Mouse (Mus musculus): ENCODE measurements around the gene Ddx3y. TPM values are rescaled to one million over a fixed set of nuclear protein-coding genes. Genes with fewer than 3 reads are reported as not detected.

The Ddx3y gene
- total RNA-seq (2012; rRNA removed) (19.8 and 23.5 TPM in 2 replicates), total RNA-seq (2014; rRNA removed) (62.5 and 81.4 TPM in 2 replicates), polyA plus RNA-seq (2012; ENCODE audit: insufficient read length, low read depth) (34.5 and 37.7 TPM in 2 replicates)

DNA sequence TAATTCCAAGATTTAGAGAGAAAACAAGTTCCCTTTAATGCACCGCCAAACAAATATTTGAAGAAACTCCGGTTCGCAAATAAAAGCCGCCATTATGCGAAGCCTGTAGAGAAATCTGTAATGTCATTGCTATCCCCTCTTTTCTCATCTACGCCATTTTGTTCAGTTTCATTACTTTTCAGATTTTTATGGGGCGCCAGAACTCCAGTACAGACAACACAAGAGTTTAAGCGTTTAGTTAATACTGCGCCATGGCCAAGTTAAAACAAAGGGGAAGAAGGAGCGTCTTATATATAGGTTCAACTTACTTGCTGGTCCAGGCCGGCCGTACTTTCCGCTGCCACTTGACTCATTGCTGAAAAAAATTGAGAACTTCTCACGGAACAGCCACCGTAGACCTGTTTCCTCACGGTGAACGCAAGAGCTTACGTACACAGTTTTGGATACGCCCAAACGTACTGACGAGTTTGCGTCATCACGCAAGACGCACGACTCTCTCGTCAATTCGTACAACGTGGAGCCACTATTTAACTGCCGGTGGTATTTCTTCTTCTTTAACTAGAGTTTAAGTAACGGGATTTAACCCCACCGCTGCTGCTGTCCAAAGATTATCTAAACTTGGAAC is at the start of gene Ddx3y:
Ddx3y (minus strand) TSS at position 459 of the 625 bp plus-strand sequence.
- H3K9ac ChIP-seq (ENCODE audit: insufficient read depth, low read depth), result peak within 1 kb of the TSS; percentile 90
- peaks cover 0 to 4% of the 10 kb centered on the region in 2 experiments for H3K36me3 ChIP-seq (replicated peaks in 1 of 2; ENCODE audit: control insufficient read depth in 1 of 2, insufficient read depth in 1 of 2, low read length in 1 of 2)
- dilution Hi-C loops (cut with MboI; ENCODE audit: extremely low pct_ligation_motif_present, extremely low pct_unique_long_range_greater_than_20kb, low sequenced_read_pairs) (no loop called here), in situ Hi-C loops (cut with MboI; ENCODE audit: low pct_ligation_motif_present, low pct_unique_long_range_greater_than_20kb, low sequenced_read_pairs) (no loop called here)
- TF ChIP-seq E2F4 (IDR thresholded peaks at IDR 0.05; ENCODE audit: insufficient replicate concordance, low read depth, low read length) (no peak), ZMIZ1 (IDR thresholded peaks at IDR 0.05; ENCODE audit: low read depth, low read length) (no peak), ZKSCAN1 (IDR thresholded peaks at IDR 0.05; ENCODE audit: borderline replicate concordance, low read depth, low read length) (no peak), CHD1 (IDR thresholded peaks at IDR 0.05; ENCODE audit: low read depth, low read length) (no peak), MAX (IDR thresholded peaks at IDR 0.05; ENCODE audit: low read length) (no peak), ZNF384 (IDR thresholded peaks at IDR 0.05; ENCODE audit: low read depth, low read length) (no peak), EP300 (IDR thresholded peaks at IDR 0.05; ENCODE audit: low read length) (no peak), POLR2AphosphoS2 (IDR thresholded peaks at IDR 0.05; ENCODE audit: low read depth, low read length) (no peak), IRF4 (IDR thresholded peaks at IDR 0.05; ENCODE audit: low read depth, low read length) (no peak), SIN3A (IDR thresholded peaks at IDR 0.05; ENCODE audit: low read length) (no peak), BHLHE40 (IDR thresholded peaks at IDR 0.05; ENCODE audit: low read depth, low read length) (no peak)
- H3K9me3 ChIP-seq (replicated peaks; ENCODE audit: low read length), result no peaks in the 10 kb centered on the region
- H3K27ac ChIP-seq (ENCODE audit: insufficient read depth, low read depth), result peak within 1 kb of the TSS; percentile 76; the same call in 1 of the 2 replicates
- H3K79me2 ChIP-seq (replicated peaks; ENCODE audit: control insufficient read depth, extremely low read depth, insufficient read depth, poor library complexity, severe bottlenecking), result peaks cover 11% of the 10 kb centered on the region
- H3K4me1 ChIP-seq (ENCODE audit: control insufficient read depth in 1 of 2, insufficient read depth in 2 of 2), result peaks cover 3 to 4% of the 10 kb centered on the region in 2 experiments; a peak in 2 of 4 replicates
- DNase-seq (ENCODE audit: extremely low read depth), result peak; percentile 83
- H3K4me3 ChIP-seq (replicated peaks in 1 of 3; ENCODE audit: low read depth in 2 of 3, low read length in 2 of 3, poor library complexity in 1 of 3), result peak within 1 kb of the TSS; percentile 55 to 71 (median 70)
- H3K4me2 ChIP-seq (ENCODE audit: insufficient read depth, low read depth, poor library complexity, severe bottlenecking), result no peak within 1 kb of the TSS; the same call in 1 of the 2 replicates
- no peaks in the 10 kb centered on the region for H3K27me3 ChIP-seq (replicated peaks)

DNA sequence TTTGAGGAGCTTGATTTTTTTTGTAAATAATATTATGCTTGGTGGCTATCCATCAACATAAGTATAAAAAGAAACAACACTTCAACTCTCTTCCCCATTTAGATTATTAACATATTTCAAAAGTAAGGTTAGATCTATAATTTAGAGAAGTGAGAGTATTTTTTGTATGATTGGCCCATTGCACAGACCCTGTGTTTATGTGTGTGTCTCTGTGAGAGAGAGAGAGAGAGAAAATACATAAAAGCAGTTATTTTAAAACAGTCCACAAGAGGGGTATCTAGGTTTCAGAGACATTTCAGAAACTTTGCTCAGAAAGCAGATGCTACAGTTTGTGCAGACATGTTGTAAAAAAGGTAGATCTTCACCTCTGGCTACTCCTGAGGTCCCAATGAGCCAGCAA is 7.3 kb upstream of the Ddx3y start:
- in situ Hi-C loops (cut with MboI; ENCODE audit: low pct_ligation_motif_present, low pct_unique_long_range_greater_than_20kb, low sequenced_read_pairs), result no loop called here
- Histone ChIP-seq H3K27me3 (replicated peaks) (no peaks in the 10 kb centered on the region), H3K9ac (ENCODE audit: insufficient read depth, low read depth) (no peak overlapping the region), H3K4me1 (ENCODE audit: control insufficient read depth in 1 of 2, insufficient read depth in 2 of 2) (peaks cover 10 to 11% of the 10 kb centered on the region in 2 experiments; a peak in 3 of 4 replicates), H3K4me2 (ENCODE audit: insufficient read depth, low read depth, poor library complexity, severe bottlenecking) (no peak overlapping the region), H3K79me2 (replicated peaks; ENCODE audit: control insufficient read depth, extremely low read depth, insufficient read depth, poor library complexity, severe bottlenecking) (no peaks in the 10 kb centered on the region), H3K9me3 (replicated peaks; ENCODE audit: low read length) (no peaks in the 10 kb centered on the region), H3K27ac (ENCODE audit: insufficient read depth, low read depth) (no peak overlapping the region), H3K36me3 (replicated peaks in 1 of 2; ENCODE audit: control insufficient read depth in 1 of 2, insufficient read depth in 1 of 2, low read length in 1 of 2) (no peaks in the 10 kb centered on the region), H3K4me3 (replicated peaks in 1 of 3; ENCODE audit: low read depth in 2 of 3, low read length in 2 of 3, poor library complexity in 1 of 3) (no peak overlapping the region)
- TF ChIP-seq ELF1 (IDR thresholded peaks at IDR 0.05; ENCODE audit: low read depth, low read length) (no peak), JUN (IDR thresholded peaks at IDR 0.05; ENCODE audit: insufficient read depth, low read depth, low read length) (no peak), CTCF (conservative IDR thresholded peaks at IDR 0.05 in 1 of 2, IDR thresholded peaks at IDR 0.05 in 1 of 2; ENCODE audit: low read depth in 2 of 2, low read length in 2 of 2) (no peak), IRF4 (IDR thresholded peaks at IDR 0.05; ENCODE audit: low read depth, low read length) (no peak), ZNF384 (IDR thresholded peaks at IDR 0.05; ENCODE audit: low read depth, low read length) (no peak), CHD2 (IDR thresholded peaks at IDR 0.05; ENCODE audit: low read length) (no peak), GABPA (IDR thresholded peaks at IDR 0.05; ENCODE audit: insufficient replicate concordance, low read depth, low read length) (no peak), UBTF (IDR thresholded peaks at IDR 0.05; ENCODE audit: low read depth, low read length) (no peak), EP300 (IDR thresholded peaks at IDR 0.05; ENCODE audit: low read length) (no peak), MYC (IDR thresholded peaks at IDR 0.05; ENCODE audit: low read depth, low read length) (no peak), RAD21 (IDR thresholded peaks at IDR 0.05; ENCODE audit: low read depth, low read length) (no peak), CHD1 (IDR thresholded peaks at IDR 0.05; ENCODE audit: low read depth, low read length) (no peak), SMC3 (IDR thresholded peaks at IDR 0.05; ENCODE audit: low read depth, low read length) (no peak), NRF1 (IDR thresholded peaks at IDR 0.05; ENCODE audit: low read depth, low read length) (no peak)
- dilution Hi-C loops (cut with MboI; ENCODE audit: extremely low pct_ligation_motif_present, extremely low pct_unique_long_range_greater_than_20kb, low sequenced_read_pairs), result no loop called here
- DNase-seq (ENCODE audit: extremely low read depth), result no peak

All from CH12.LX (cell line).